Mouse (Mus musculus) adrenal gland, postnatal 10 days (tissue): ENCODE measurements at regions not wholly inside any gene's neighbourhood (a gene's known extent, or its start where the extent isn't known, plus 50 kb on each side); places are given as distances from the start of the nearest gene placed in this dataset.

Source experiments
- DNase-seq: peaks from one replicate; pipeline ENCODE4 v3.0.0; 2021; ENCODE audit warnings: mixed read lengths

GRCm38 (mm10) chr11:64369516-64369915 is 65.6 kb upstream of the Hs3st3a1 start:
- no peak for DNase-seq

- DNase-seq: no peak
Observed at GRCm38 (mm10) chr11:64335456-64335855, 99.7 kb upstream of the Hs3st3a1 start.

DNA sequence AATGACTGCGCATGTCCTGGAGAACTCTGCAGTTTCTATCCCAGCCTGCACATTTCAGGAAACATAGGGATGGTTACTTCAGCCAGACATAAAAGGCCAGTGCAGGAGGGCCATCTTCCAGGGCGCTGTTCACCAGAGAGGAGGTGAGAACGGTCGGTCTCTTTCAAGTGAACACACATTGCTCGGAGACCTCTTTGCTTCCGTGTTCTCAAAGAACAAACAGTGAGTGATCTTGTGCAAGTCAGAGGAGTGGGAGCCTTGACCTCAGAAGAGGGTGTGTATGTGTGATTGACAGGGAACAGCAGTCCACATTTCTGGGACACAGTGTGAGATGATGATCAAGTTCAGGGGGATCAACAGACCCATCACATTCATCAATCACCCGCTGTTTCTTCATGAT is 102.7 kb upstream of the Hs3st3a1 start:
- no peak for DNase-seq

- DNase-seq: no peak
Observed at GRCm38 (mm10) chr11:64331811-64332210, 103.3 kb upstream of the Hs3st3a1 start.

- no peak for DNase-seq
Observed at GRCm38 (mm10) chr11:64329129-64329528, 106.0 kb upstream of the Hs3st3a1 start.

GRCm38 (mm10) chr11:64327771-64328170 is 107.4 kb upstream of the Hs3st3a1 start:
- DNase-seq: no peak

GRCm38 (mm10) chr11:64326646-64327045 is 108.5 kb upstream of the Hs3st3a1 start:
- no peak for DNase-seq

DNA sequence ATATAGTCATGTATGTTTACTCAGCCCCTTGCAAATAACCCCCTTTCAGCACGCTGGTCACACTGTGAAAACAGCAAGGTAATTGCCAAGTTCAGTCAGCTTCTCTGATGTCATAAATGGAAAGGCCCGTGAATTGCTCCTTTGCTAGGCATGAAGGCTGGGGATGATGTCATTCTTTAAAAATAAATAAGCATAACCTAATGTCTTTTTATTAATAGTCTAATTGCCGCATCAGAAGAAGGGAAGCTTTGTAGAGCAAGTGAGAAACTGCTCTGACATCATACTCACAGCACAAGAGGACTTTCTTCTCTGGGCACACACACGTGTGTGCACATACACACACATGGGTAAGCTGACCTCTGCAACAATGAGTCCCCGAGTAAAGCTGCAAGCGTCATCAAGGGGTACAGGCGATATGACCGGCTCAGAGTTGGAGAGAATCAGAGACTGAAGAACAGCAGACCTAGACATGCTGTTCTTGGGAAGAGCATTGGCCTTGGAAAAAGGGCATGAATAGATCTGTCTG is 113.2 kb upstream of the Hs3st3a1 start:
- DNase-seq: no peak

- no peak for DNase-seq
Observed at GRCm38 (mm10) chr11:64317458-64317857, 117.7 kb upstream of the Hs3st3a1 start.

DNA sequence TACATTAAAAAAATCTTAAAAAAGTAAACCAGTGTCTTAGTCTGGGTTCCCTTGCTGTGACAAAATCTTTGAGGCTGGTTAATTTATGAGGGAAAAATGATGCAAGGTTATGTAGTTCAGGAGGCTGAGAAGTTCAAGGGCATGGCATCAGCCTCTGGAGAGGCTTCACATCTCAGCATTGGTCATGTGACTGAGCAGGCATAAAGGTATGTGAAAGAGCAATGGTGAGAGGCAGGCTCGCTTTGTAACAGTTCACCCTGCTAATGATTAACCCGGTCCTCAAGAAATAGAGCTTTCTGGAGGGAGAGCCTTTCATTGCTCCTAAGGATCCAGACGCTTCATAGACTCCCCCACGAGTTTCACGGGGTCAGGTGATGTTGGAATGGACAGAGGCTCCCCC is 120.1 kb upstream of the Hs3st3a1 start:
- DNase-seq: no peak

DNA sequence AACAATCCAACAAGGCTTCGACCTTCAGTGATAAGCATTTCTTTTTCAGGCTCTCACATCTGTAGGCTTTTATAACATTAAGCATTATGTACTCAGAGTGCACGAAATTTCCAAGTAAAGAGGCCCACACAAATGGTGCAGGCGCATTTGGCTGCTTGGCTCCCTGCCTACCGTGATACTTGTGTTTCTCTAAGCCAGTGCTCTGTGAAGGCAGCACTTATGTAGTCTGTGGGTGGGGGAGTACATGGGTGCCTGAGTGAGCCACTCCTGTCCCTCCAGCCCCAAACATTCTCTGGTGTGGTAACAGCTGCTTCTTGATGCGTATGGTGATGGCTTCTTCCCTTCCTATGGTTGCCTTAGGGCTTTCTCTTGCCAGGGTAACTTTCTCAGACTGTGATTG is 121.9 kb upstream of the Hs3st3a1 start:
- peak; percentile 2 for DNase-seq

DNA sequence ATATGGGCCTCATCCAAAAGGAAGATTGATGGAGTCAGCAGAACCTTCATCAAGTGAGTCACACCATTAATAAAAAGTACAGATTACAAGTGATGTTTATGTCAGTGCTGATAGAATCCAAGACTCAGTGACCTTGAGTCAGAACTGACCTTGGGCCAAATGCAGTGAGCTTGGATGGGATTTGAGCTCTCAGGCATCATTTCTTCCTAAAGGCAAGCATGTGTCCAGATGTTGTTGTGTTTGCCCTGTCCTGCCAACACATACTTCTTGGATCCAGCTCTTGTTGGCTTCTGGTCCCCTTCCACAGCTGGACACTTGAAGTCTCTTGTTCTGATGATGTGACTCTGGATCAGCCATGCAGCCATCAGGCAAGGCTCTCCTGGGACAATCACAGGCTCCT is 125.3 kb upstream of the Hs3st3a1 start:
- peak; percentile 12 for DNase-seq

DNA sequence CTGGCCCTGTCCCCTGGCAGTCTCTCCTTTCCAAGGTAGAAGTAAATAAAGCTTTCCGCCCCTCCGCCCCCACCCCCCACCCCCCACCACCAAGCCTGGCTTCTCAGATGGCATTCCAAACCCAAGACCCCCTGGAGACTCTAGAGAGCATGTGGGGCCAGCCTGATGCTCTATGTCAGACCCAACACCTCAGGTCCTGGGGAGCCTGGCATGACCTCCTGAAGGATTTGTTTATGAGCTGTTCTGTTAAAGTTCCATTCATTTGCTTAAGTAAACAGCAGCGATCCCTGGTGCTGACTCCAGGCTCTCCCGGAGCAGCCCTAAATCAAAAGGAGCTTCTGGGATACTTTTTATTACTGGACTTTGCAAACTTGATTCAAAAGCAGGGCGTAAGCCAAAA is 137.3 kb upstream of the Hs3st3a1 start:
- no peak for DNase-seq

GRCm38 (mm10) chr11:64288236-64288635 is 146.9 kb upstream of the Hs3st3a1 start:
- no peak for DNase-seq

DNA sequence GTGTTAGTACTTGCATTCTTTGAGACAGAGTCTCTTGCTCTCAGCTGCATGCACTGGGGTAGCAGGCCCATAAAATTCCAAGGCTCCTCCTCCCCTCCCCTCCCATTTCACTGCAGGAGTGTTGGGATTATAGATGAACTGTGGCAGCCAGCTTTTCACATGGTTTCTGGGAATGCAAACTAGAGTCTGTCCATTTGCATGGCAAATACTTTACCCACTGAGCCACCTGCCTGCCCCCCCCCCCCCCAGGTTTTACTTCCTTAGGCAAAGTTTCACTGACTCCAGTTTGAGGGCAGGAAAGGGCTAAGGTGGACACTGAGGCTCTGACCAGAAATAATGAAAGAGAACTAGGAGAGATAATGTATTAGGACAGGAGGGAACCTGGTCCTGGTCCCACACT is 147.6 kb upstream of the Hs3st3a1 start:
- no peak for DNase-seq

GRCm38 (mm10) chr11:64281781-64282180 is 153.4 kb upstream of the Hs3st3a1 start:
- no peak for DNase-seq

DNA sequence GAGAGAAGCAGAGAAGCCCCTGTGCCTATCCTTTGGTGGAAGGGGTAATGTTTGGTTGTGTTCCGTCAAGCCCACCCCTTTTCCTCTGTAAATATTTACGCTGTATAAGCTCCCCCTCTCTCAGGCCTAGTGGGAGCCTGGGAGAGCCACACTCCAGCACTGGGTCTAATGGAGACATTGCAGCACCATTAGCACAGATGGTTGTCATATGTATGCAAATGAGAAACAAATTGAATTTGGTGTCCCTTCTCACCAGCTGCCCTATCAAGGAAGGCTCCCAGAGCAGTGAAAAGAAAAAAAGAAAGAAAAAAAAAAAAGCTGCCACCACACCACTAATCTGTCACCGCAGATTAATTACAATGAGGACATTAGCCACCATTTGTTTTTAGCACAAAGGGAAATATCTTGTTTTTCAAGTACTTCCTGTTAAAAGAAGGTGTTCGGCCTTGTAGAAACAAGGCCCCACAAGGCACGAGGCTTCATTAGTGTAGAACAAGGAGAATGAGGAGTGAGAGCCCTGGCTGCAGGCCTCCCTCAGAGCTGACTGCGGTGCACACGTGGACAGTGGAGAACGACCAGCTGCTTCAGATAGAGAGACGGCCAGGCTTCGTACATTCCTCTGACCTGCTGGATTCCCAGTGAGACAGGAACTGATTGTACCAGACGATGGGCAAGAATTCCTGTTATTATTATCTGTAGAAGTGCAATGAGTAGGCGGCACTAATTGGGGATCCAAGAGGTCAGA is 156.7 kb upstream of the Hs3st3a1 start:
- DNase-seq: no peak

GRCm38 (mm10) chr11:64273726-64274125 is 161.4 kb upstream of the Hs3st3a1 start:
- DNase-seq: no peak

- no peak for DNase-seq
Observed at GRCm38 (mm10) chr11:64273214-64273613, 161.9 kb upstream of the Hs3st3a1 start.

- DNase-seq: no peak
Observed at GRCm38 (mm10) chr11:64268121-64268520, 167.0 kb upstream of the Hs3st3a1 start.

GRCm38 (mm10) chr11:64267547-64267946 is 167.6 kb upstream of the Hs3st3a1 start:
- DNase-seq: no peak

DNA sequence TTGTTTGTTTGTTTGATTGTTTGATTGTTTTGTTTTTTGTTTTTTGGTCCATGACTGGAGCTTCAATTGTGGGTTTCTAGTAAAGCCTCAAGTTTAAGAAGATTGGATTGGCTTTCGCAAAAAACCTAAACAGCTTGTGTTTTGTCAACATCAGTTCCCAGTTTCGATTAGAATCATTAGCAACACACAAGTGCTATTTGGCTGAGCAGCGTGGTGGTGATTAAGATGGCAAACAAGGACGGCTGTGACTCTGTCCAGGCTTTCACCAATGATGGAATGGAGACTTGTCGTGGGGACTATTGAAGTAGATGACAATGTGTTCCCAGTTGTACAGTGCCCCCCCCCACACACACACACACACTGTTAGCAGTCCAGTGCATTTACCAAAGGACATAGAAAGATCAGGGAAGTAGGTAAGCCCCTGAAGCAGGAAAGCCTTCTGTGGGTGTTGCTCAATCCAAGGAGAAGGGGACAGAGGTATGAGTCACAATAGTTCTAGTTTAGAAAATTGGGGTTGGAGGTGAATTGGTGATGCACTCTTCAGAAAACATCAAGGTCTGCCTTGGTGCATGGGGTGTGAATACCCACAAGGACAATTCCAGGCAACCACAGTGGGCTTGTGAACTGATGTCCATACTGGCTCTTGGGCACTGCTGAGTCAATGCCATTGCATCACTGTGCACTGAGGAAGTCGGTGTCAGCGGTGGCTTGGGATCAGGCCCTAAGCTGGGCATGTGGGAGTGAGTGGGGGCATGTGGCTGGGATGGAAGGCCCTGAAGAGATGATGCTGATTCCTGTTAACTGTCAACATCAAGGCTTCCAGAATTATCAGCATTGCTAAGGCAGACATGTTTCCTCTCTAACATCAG is 174.5 kb upstream of the Cox10 start:
- DNase-seq: no peak

- DNase-seq: no peak
Observed at GRCm38 (mm10) chr11:64236873-64237272, 157.6 kb upstream of the Cox10 start.
